Mouse (Mus musculus) CH12.LX (cell line): ENCODE measurements around the gene Ccdc60.

Source experiments
- CHD2 ChIP-seq: IDR thresholded peaks from 2 replicates; pipeline ENCODE4 v1.6.1; 2011; ENCODE audit warnings: low read length, improper control_type of control experiment
- CTCF ChIP-seq, 2 experiments: IDR thresholded peaks in 1 of 2; conservative IDR thresholded peaks in 1 of 2; 2 replicates each; pipeline ENCODE4 v1.5.1; 2011 to 2012; ENCODE audit warnings: low read depth in 2 of 2, low read length in 2 of 2, improper control_type of control experiment in 1 of 2, inconsistent platforms in 1 of 2, mild to moderate bottlenecking in 1 of 2, moderate library complexity in 1 of 2
- EP300 ChIP-seq: IDR thresholded peaks from 2 replicates; pipeline ENCODE4 v1.6.1; 2011; ENCODE audit warnings: low read length, improper control_type of control experiment
- HCFC1 ChIP-seq: IDR thresholded peaks from 2 replicates; pipeline ENCODE4 v1.6.1; 2012; ENCODE audit warnings: low read depth, mild to moderate bottlenecking, inconsistent platforms, low read length, improper control_type of control experiment
- MAZ ChIP-seq: IDR thresholded peaks from 2 replicates; pipeline ENCODE4 v1.6.1; 2012; ENCODE audit warnings: low read depth, mild to moderate bottlenecking, inconsistent platforms, low read length, improper control_type of control experiment, moderate library complexity
- NELFE ChIP-seq: IDR thresholded peaks from 2 replicates; pipeline ENCODE4 v1.6.1; 2011; ENCODE audit warnings: low read depth, low read length, improper control_type of control experiment
- POLR2A ChIP-seq: IDR thresholded peaks from 2 replicates; pipeline ENCODE4 v1.6.1; 2011; ENCODE audit warnings: low read depth, mild to moderate bottlenecking, improper control_type of control experiment, low read length
- SMC3 ChIP-seq: IDR thresholded peaks from 2 replicates; pipeline ENCODE4 v1.6.1; 2011; ENCODE audit warnings: low read depth, low read length, improper control_type of control experiment
- ZKSCAN1 ChIP-seq: IDR thresholded peaks from 2 replicates; pipeline ENCODE4 v1.6.1; 2012; ENCODE audit warnings: low read depth, inconsistent platforms, low read length, improper control_type of control experiment, borderline replicate concordance

DNA sequence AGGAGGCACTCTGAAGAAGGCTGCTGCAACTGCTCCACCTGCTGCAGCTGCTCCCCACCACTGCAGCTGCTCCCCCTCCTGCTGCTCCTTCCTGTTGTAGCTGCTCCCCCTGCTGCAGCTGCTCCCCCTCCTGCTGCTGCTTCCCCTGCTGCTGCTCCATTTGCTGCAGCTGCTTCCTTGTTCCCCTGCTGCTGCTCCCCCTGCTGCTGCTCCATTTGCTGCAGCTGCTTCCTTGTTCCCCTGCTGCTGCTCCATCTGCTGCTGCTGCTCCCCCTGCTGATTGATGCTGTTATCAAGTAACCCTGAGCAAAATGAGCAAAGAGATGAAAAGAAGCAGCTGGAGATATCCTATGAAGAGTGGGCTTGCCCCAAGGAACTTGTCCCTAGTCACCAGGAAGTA lies 8.3 kb downstream of the Ccdc60 start:
- TF ChIP-seq CTCF (conservative IDR thresholded peaks at IDR 0.05 in 1 of 2, IDR thresholded peaks at IDR 0.05 in 1 of 2; ENCODE audit: low read depth in 2 of 2, low read length in 2 of 2) = no peak
- no peak for TF ChIP-seq EP300
- TF ChIP-seq HCFC1 = no peak
- no peak for TF ChIP-seq CHD2
- no peak for TF ChIP-seq MAZ
- TF ChIP-seq SMC3 = no peak
- TF ChIP-seq POLR2A = no peak
- no peak for TF ChIP-seq ZKSCAN1
- no peak for TF ChIP-seq NELFE
